Mouse (Mus musculus) forebrain, embryonic 10.5 days (tissue): ENCODE data around the gene Hfm1. TPM values are rescaled to one million over a fixed set of nuclear protein-coding genes. Genes with fewer than 3 reads are reported as not detected.

ENCODE experiments used
- DNase-seq: peaks from one replicate; pipeline ENCODE4 v3.0.0-alpha.2; 2017; ENCODE audit warnings: low spot score; ENCODE audit errors: extremely low spot score
- H3K27ac ChIP-seq: fragments of 300-500 bp; sonication (generic); 2 replicates; pipeline ENCODE4 v1.5.1; 2016; ENCODE audit warnings: mild to moderate bottlenecking
- H3K27me3 ChIP-seq: fragments of 300-500 bp; sonication (generic); 2 replicates; pipeline ENCODE4 v1.6.1; 2016; ENCODE audit warnings: mild to moderate bottlenecking; ENCODE audit not compliant: poor library complexity, severe bottlenecking
- H3K36me3 ChIP-seq: fragments of 300-500 bp; sonication (generic); replicated peaks from 2 replicates; pipeline ENCODE4 v1.6.1; 2016; ENCODE audit warnings: mild to moderate bottlenecking, moderate library complexity
- H3K4me1 ChIP-seq: fragments of 300-500 bp; sonication (generic); 2 replicates; pipeline ENCODE4 v1.6.1; 2016
- H3K4me3 ChIP-seq: fragments of 300-500 bp; sonication (generic); 2 replicates; pipeline ENCODE4 v1.5.1; 2016; ENCODE audit warnings: mild to moderate bottlenecking, moderate library complexity
- H3K9me3 ChIP-seq: fragments of 300-500 bp; sonication (generic); 2 replicates; pipeline ENCODE4 v1.6.1; 2016; ENCODE audit warnings: mild to moderate bottlenecking, moderate library complexity
- WGBS: fragments of 180-500 bp; shearing (Covaris S2); methylation state at CpG from one replicate; pipeline ENCODE4 v1.1.7; 2016; 5-methylcytosine and 5-hydroxymethylcytosine counted together
- polyA plus RNA-seq: library from polyadenylated mRNA; unstranded; fragments of >200 nt; fragmentation: Nextera tagmentation; extraction: Ambion mirVana; gene quantifications from 2 replicates; pipeline ENCODE4 v1.2.1, GENCODE M21; 2016

Hfm1 gene
- polyA plus RNA-seq: 3.9 and 5.1 TPM in 2 replicates

- Histone ChIP-seq H3K36me3 (peaks cover 8% of the 10 kb centered on the region; the same call in 1 of the 2 replicates), H3K27me3 (0 out of 2 replicates have a peak, but pooled peaks cover 3% of the 10 kb centered on the region), H3K4me3 (peak within 1 kb of the TSS; percentile 83), H3K9me3 (no peaks in the 10 kb centered on the region), H3K27ac (peak within 1 kb of the TSS; percentile 97), H3K4me1 (peaks cover 14% of the 10 kb centered on the region)
- peak; percentile 72 for DNase-seq
- WGBS: 1% methylated on average over 56 of the region's 76 CpGs
Measured at GRCm38 (mm10) chr5:106925488-106926368, at the start of gene Hfm1. Hfm1 (minus strand) TSS chr5:106926321.

GRCm38 (mm10) chr5:106973883-106974282 lies 47.8 kb upstream of the Hfm1 start:
- H3K27me3 ChIP-seq: no peaks in the 10 kb centered on the region
- WGBS: 93% methylated on average over 7 of the region's 7 CpGs
- no peaks in the 10 kb centered on the region for H3K4me1 ChIP-seq
- no peak overlapping the region for H3K4me3 ChIP-seq
- no peak for DNase-seq
- H3K36me3 ChIP-seq: peaks cover 99% of the 10 kb centered on the region
- no peaks in the 10 kb centered on the region for H3K9me3 ChIP-seq
- H3K27ac ChIP-seq: no peak overlapping the region

DNA sequence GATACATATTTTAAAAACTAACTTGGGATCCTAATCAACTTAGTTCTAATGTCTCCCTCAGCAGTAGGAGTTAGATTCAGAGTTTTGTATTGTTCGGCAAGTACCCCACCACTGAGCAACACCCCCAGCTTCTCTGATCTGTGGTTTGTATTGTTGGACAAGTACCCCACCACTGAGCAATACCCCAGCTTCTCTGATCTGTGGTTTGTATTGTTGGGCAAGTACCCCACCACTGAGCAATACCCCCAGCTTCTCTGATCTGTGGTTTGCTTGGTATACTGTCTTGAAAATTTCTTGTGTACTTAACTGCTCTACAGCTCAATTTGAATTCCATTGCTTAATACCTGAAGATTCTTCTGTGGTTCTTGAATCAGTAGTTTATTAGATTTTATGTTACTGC lies 41.5 kb upstream of the Hfm1 start:
- no peaks in the 10 kb centered on the region for H3K9me3 ChIP-seq
- WGBS: 94% methylated on average over 1 of the region's 1 CpGs
- H3K36me3 ChIP-seq: peaks cover 67% of the 10 kb centered on the region
- no peak overlapping the region for H3K4me3 ChIP-seq
- no peaks in the 10 kb centered on the region for H3K27me3 ChIP-seq
- H3K4me1 ChIP-seq: peaks cover 27% of the 10 kb centered on the region
- no peak overlapping the region for H3K27ac ChIP-seq
- DNase-seq: no peak

DNA sequence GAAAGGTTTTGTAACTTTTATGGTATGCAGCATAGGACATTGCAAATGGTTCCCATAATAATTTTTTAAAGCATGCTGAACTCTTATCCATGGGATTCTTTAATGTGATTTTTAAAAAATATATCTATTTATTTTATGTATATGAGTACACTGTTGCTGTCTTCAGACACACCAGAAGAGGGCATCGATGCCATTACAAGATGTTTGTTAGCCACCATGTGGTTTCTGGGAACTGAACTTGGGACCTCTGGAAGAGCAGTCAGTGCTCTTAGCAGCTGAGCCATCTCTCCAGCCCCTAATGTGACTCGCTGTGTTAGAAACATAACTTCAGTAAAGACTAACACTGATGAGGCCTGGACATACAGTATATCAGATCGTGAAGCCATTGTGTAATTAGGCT lies 40.3 kb upstream of the Hfm1 start:
- Histone ChIP-seq H3K27me3 (no peaks in the 10 kb centered on the region), H3K27ac (no peak overlapping the region), H3K4me1 (peaks cover 27% of the 10 kb centered on the region), H3K36me3 (peaks cover 55% of the 10 kb centered on the region), H3K4me3 (no peak overlapping the region), H3K9me3 (no peaks in the 10 kb centered on the region)
- DNase-seq: no peak
- WGBS: 92% methylated on average over 3 of the region's 3 CpGs

GRCm38 (mm10) chr5:106964513-106965014 lies 38.4 kb upstream of the Hfm1 start:
- H3K4me1 ChIP-seq: peaks cover 27% of the 10 kb centered on the region
- no peaks in the 10 kb centered on the region for H3K27me3 ChIP-seq
- H3K9me3 ChIP-seq: no peaks in the 10 kb centered on the region
- WGBS: under 1% methylated on average over 41 of the region's 41 CpGs
- peaks cover 37% of the 10 kb centered on the region for H3K36me3 ChIP-seq
- H3K27ac ChIP-seq: peak overlapping the region; percentile 94
- no peak for DNase-seq
- peak overlapping the region; percentile 89 for H3K4me3 ChIP-seq

GRCm38 (mm10) chr5:106963584-106964512 lies 37.7 kb upstream of the Hfm1 start, which contains the start of gene Cdc7:
Cdc7 (plus strand) TSS chr5:106964322.
- Histone ChIP-seq H3K27me3 (no peaks in the 10 kb centered on the region), H3K4me1 (peaks cover 27% of the 10 kb centered on the region), H3K4me3 (peak within 1 kb of the TSS; percentile 89), H3K36me3 (peaks cover 29% of the 10 kb centered on the region), H3K27ac (peak within 1 kb of the TSS; percentile 94), H3K9me3 (no peaks in the 10 kb centered on the region)
- 6% methylated on average over 54 of the region's 54 CpGs for WGBS
- DNase-seq: peak; percentile 94

- H3K36me3 ChIP-seq: no peaks in the 10 kb centered on the region
- H3K27ac ChIP-seq: no peak overlapping the region
- peaks cover 16% of the 10 kb centered on the region for H3K4me1 ChIP-seq
- WGBS: 83% methylated on average over 2 of the region's 2 CpGs
- DNase-seq: no peak
- no peaks in the 10 kb centered on the region for H3K9me3 ChIP-seq
- no peak overlapping the region for H3K4me3 ChIP-seq
- H3K27me3 ChIP-seq: no peaks in the 10 kb centered on the region
Measured at GRCm38 (mm10) chr5:106960451-106960850, 34.3 kb upstream of the Hfm1 start.

- H3K9me3 ChIP-seq: peaks cover 2% of the 10 kb centered on the region; the same call in 1 of the 2 replicates
- H3K27ac ChIP-seq: no peak overlapping the region
- H3K4me3 ChIP-seq: no peak overlapping the region
- H3K36me3 ChIP-seq: no peaks in the 10 kb centered on the region
- no peak for DNase-seq
- H3K4me1 ChIP-seq: peaks cover 7% of the 10 kb centered on the region
- WGBS: 88% methylated on average over 3 of the region's 3 CpGs
- no peaks in the 10 kb centered on the region for H3K27me3 ChIP-seq
Measured at GRCm38 (mm10) chr5:106959031-106959430, 32.9 kb upstream of the Hfm1 start.

GRCm38 (mm10) chr5:106956467-106956866 lies 30.3 kb upstream of the Hfm1 start:
- H3K9me3 ChIP-seq: peaks cover 4% of the 10 kb centered on the region; the same call in 1 of the 2 replicates
- no peaks in the 10 kb centered on the region for H3K36me3 ChIP-seq
- no peaks in the 10 kb centered on the region for H3K27me3 ChIP-seq
- no peak overlapping the region for H3K4me3 ChIP-seq
- no peak for DNase-seq
- no peaks in the 10 kb centered on the region for H3K4me1 ChIP-seq
- WGBS: 79% methylated on average over 3 of the region's 3 CpGs
- no peak overlapping the region for H3K27ac ChIP-seq

DNA sequence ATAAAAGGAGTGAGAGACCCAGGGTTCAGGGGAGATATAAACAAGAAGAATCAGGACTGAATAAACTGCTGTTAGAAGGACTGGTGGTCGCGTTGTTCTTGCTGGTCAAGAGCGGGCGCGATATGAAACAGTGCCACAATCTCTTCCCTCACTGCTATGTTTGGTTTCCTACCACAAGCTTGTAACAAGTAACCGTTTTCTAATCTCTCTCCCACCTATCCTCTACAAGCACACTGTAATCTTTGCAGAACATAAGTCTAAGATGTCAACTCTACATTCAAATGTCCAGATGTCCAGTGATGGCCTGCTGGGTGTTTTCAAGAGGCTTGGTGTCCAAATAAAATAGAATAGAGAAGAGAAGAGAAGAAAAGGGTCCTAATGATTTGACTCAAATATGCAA lies 22.6 kb upstream of the Hfm1 start:
- H3K4me1 ChIP-seq: no peaks in the 10 kb centered on the region
- H3K9me3 ChIP-seq: no peaks in the 10 kb centered on the region
- H3K27me3 ChIP-seq: no peaks in the 10 kb centered on the region
- no peak for DNase-seq
- H3K27ac ChIP-seq: no peak overlapping the region
- no peak overlapping the region for H3K4me3 ChIP-seq
- 87% methylated on average over 6 of the region's 6 CpGs for WGBS
- H3K36me3 ChIP-seq: no peaks in the 10 kb centered on the region

DNA sequence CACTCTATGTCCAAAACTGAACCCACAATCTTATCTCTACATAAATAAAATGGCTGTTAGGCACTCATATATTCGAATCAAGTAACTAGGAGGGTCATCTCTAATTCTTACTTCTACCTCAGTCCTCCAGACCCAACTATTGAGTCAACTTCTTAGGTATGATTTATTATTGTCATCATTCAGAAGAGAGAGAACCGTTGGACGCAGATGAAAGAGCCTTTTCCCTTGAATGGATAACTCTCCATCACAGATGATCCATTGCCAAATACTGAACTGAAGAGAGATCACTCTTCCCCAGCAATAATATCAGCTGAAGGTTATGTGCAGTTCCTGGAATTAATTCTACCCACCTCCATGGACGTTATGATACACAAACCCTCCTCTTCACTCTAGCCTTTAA lies 20.2 kb upstream of the Hfm1 start:
- H3K36me3 ChIP-seq: no peaks in the 10 kb centered on the region
- H3K27ac ChIP-seq: no peak overlapping the region
- H3K9me3 ChIP-seq: no peaks in the 10 kb centered on the region
- DNase-seq: no peak
- no peaks in the 10 kb centered on the region for H3K4me1 ChIP-seq
- 87% methylated on average over 4 of the region's 4 CpGs for WGBS
- no peak overlapping the region for H3K4me3 ChIP-seq
- H3K27me3 ChIP-seq: no peaks in the 10 kb centered on the region

DNA sequence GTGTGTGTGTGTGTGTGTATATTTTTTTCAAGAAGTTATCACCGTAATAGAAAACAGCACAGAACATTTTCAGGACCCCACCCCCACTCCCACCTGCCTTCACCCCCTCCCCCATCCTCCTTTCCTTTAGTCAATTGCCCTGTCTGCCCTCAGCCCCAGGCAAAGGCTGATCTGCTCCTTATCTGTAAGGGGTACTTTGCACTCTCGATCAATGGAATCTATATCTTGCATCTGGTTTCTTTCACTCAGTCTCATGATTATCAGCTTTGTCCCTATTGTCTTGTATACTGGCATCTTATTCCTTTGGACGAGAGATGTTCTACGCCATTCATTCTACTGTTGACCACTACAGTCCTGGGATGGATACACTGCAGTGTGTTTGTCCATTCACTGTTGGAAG lies 1.9 kb upstream of the Hfm1 start:
- Histone ChIP-seq H3K4me3 (no peak overlapping the region), H3K27me3 (0 out of 2 replicates have a peak, but pooled peaks cover 3% of the 10 kb centered on the region), H3K27ac (no peak overlapping the region), H3K9me3 (no peaks in the 10 kb centered on the region), H3K36me3 (no peaks in the 10 kb centered on the region), H3K4me1 (peaks cover 14% of the 10 kb centered on the region)
- 76% methylated on average over 4 of the region's 4 CpGs for WGBS
- no peak for DNase-seq
